Mouse (Mus musculus): ENCODE measurements around the gene Gm21719.
"Not testable (repeated sequence)": the region's sequence is repeated elsewhere in the genome, so short reads cannot be mapped to it uniquely, and the experiment has no call there.

The Gm21719 gene

DNA sequence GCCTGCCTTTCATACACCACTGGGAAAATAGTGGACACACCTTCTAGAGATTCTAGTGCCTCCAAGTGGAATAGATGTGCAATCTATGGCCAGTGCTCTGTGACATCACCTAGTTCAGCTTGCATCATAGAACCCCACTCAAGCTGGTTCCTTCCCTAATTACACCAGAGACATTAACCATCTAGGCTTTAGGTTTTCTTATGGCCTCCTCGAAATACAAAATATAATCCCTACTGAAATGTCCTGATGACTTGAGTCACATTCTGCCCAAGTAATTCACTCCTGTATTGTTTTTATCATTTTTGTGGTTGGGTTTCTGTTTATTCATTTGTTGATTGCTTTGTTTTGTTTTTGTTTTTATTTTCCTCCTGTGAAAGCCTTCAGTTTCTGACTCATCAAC is at the start of gene Gm21719:
Gm21719 (minus strand) TSS at position 101 of the 400 bp plus-strand sequence.
- not testable (repeated sequence) for DNase-seq (ENCODE audit: low read depth, low spot score)

Measured in mesoderm, embryonic 11.5 days (tissue).